Mouse (Mus musculus) heart, embryonic 12.5 days (tissue): ENCODE results near the gene Mrm2. TPM values are rescaled to one million over a fixed set of nuclear protein-coding genes. Genes with fewer than 3 reads are reported as not detected.

Experiments
- ATAC-seq: fragments of 200-750 bp; cut with Nextera tagmentation; 2 replicates; pipeline ENCODE4 v1.8.0; 2017; ENCODE audit warnings: moderate TSS enrichment, moderate library complexity; ENCODE audit not compliant: insufficient number of reproducible peaks, low FRiP score
- H3K27ac ChIP-seq: fragments of 300-500 bp; sonication (generic); 2 replicates; pipeline ENCODE4 v1.5.1; 2016; ENCODE audit warnings: mild to moderate bottlenecking, moderate library complexity; ENCODE audit not compliant: poor library complexity, severe bottlenecking
- H3K27me3 ChIP-seq: fragments of 300-500 bp; sonication (generic); replicated peaks from 2 replicates; pipeline ENCODE4 v1.6.1; 2016; ENCODE audit warnings: mild to moderate bottlenecking, moderate library complexity
- H3K36me3 ChIP-seq: fragments of 300-500 bp; sonication (generic); 2 replicates; pipeline ENCODE4 v1.6.1; 2016; ENCODE audit warnings: mild to moderate bottlenecking, moderate library complexity
- H3K4me1 ChIP-seq: fragments of 300-500 bp; sonication (generic); replicated peaks from 2 replicates; pipeline ENCODE4 v1.6.1; 2016; ENCODE audit warnings: mild to moderate bottlenecking
- H3K4me2 ChIP-seq: fragments of 300-500 bp; sonication (generic); 2 replicates; pipeline ENCODE4 v1.6.1; 2016; ENCODE audit warnings: mild to moderate bottlenecking, moderate library complexity
- H3K4me3 ChIP-seq: fragments of 300-500 bp; sonication (generic); 2 replicates; pipeline ENCODE4 v1.5.1; 2016; ENCODE audit warnings: mild to moderate bottlenecking
- H3K9ac ChIP-seq: fragments of 300-500 bp; sonication (generic); 2 replicates; pipeline ENCODE4 v1.6.1; 2016; ENCODE audit warnings: mild to moderate bottlenecking, moderate library complexity
- H3K9me3 ChIP-seq: fragments of 300-500 bp; sonication (generic); replicated peaks from 2 replicates; pipeline ENCODE4 v1.6.1; 2016; ENCODE audit warnings: mild to moderate bottlenecking, moderate library complexity
- WGBS: fragments of 180-500 bp; shearing (Covaris S2); methylation state at CpG from one replicate; pipeline ENCODE4 v1.1.7; 2016; 5-methylcytosine and 5-hydroxymethylcytosine counted together
- polyA plus RNA-seq: library from polyadenylated mRNA; unstranded; fragments of >200 nt; fragmentation: Nextera tagmentation; extraction: Ambion mirVana; gene quantifications from 2 replicates; pipeline ENCODE4 v1.2.1, GENCODE M21; 2016

The Mrm2 gene
- polyA plus RNA-seq, result 12.8 and 15.2 TPM in 2 replicates

- ATAC-seq, result peak; percentile 83
- Histone ChIP-seq H3K9me3 (no peaks in the 10 kb centered on the region), H3K36me3 (peaks cover 33% of the 10 kb centered on the region), H3K4me3 (peak within 1 kb of the TSS; percentile 79), H3K27me3 (no peaks in the 10 kb centered on the region), H3K27ac (peak within 1 kb of the TSS; percentile 89), H3K9ac (peak within 1 kb of the TSS; percentile 86), H3K4me1 (peaks cover 15% of the 10 kb centered on the region), H3K4me2 (peak within 1 kb of the TSS; percentile 93)
- WGBS, result 2% methylated on average over 39 of the region's 39 CpGs
These were observed at the start of gene Mrm2 for GRCm38 (mm10) chr5:140331615-140332512. Gene Mrm2 (minus strand): TSS chr5:140331898.

GRCm38 (mm10) chr5:140381156-140381555 lies 49.5 kb upstream of the Mrm2 start:
- peaks cover 39% of the 10 kb centered on the region for H3K4me1 ChIP-seq
- no peak overlapping the region for H3K9ac ChIP-seq
- no peaks in the 10 kb centered on the region for H3K36me3 ChIP-seq
- ATAC-seq, result no peak
- WGBS, result 83% methylated on average over 7 of the region's 7 CpGs
- H3K9me3 ChIP-seq, result no peaks in the 10 kb centered on the region
- H3K4me2 ChIP-seq, result no peak overlapping the region
- no peaks in the 10 kb centered on the region for H3K27me3 ChIP-seq
- H3K4me3 ChIP-seq, result no peak overlapping the region
- no peak overlapping the region for H3K27ac ChIP-seq

- H3K27ac ChIP-seq, result no peak overlapping the region
- ATAC-seq, result no peak
- H3K9ac ChIP-seq, result no peak overlapping the region
- WGBS, result 68% methylated on average over 6 of the region's 6 CpGs
- no peaks in the 10 kb centered on the region for H3K36me3 ChIP-seq
- H3K4me2 ChIP-seq, result no peak overlapping the region
- peaks cover 39% of the 10 kb centered on the region for H3K4me1 ChIP-seq
- no peaks in the 10 kb centered on the region for H3K9me3 ChIP-seq
- no peaks in the 10 kb centered on the region for H3K27me3 ChIP-seq
- no peak overlapping the region for H3K4me3 ChIP-seq
These were observed 47.6 kb upstream of the Mrm2 start for GRCm38 (mm10) chr5:140379299-140379698.

GRCm38 (mm10) chr5:140378121-140378853 lies 46.6 kb upstream of the Mrm2 start:
- ATAC-seq, result no peak
- Histone ChIP-seq H3K27me3 (no peaks in the 10 kb centered on the region), H3K27ac (no peak overlapping the region), H3K9ac (no peak overlapping the region), H3K4me1 (peaks cover 38% of the 10 kb centered on the region), H3K9me3 (no peaks in the 10 kb centered on the region), H3K4me3 (no peak overlapping the region), H3K4me2 (no peak overlapping the region), H3K36me3 (no peaks in the 10 kb centered on the region)
- 89% methylated on average over 6 of the region's 6 CpGs for WGBS

- no peak overlapping the region for H3K9ac ChIP-seq
- no peak overlapping the region for H3K4me3 ChIP-seq
- no peak overlapping the region for H3K4me2 ChIP-seq
- no peak for ATAC-seq
- peaks cover 40% of the 10 kb centered on the region for H3K4me1 ChIP-seq
- H3K9me3 ChIP-seq, result no peaks in the 10 kb centered on the region
- 86% methylated on average over 4 of the region's 4 CpGs for WGBS
- H3K27ac ChIP-seq, result no peak overlapping the region
- H3K36me3 ChIP-seq, result no peaks in the 10 kb centered on the region
- no peaks in the 10 kb centered on the region for H3K27me3 ChIP-seq
These were observed 43.6 kb upstream of the Mrm2 start for GRCm38 (mm10) chr5:140375249-140375829.

- Histone ChIP-seq H3K27me3 (no peaks in the 10 kb centered on the region), H3K4me1 (peaks cover 40% of the 10 kb centered on the region), H3K36me3 (no peaks in the 10 kb centered on the region), H3K27ac (no peak overlapping the region), H3K9ac (no peak overlapping the region), H3K4me3 (no peak overlapping the region), H3K9me3 (no peaks in the 10 kb centered on the region), H3K4me2 (no peak overlapping the region)
- no peak for ATAC-seq
- 28% methylated on average over 3 of the region's 3 CpGs for WGBS
These were observed 42.5 kb upstream of the Mrm2 start for GRCm38 (mm10) chr5:140374226-140374625.

GRCm38 (mm10) chr5:140373711-140374110 lies 42.0 kb upstream of the Mrm2 start:
- H3K9me3 ChIP-seq, result no peaks in the 10 kb centered on the region
- H3K27me3 ChIP-seq, result no peaks in the 10 kb centered on the region
- H3K36me3 ChIP-seq, result no peaks in the 10 kb centered on the region
- H3K4me1 ChIP-seq, result peaks cover 37% of the 10 kb centered on the region
- ATAC-seq, result no peak
- H3K4me3 ChIP-seq, result no peak overlapping the region
- 54% methylated on average over 2 of the region's 2 CpGs for WGBS
- H3K27ac ChIP-seq, result no peak overlapping the region
- no peak overlapping the region for H3K9ac ChIP-seq
- H3K4me2 ChIP-seq, result no peak overlapping the region

- 94% methylated on average over 3 of the region's 3 CpGs for WGBS
- Histone ChIP-seq H3K9me3 (no peaks in the 10 kb centered on the region), H3K27me3 (no peaks in the 10 kb centered on the region), H3K36me3 (no peaks in the 10 kb centered on the region), H3K9ac (no peak overlapping the region), H3K27ac (no peak overlapping the region), H3K4me1 (peaks cover 30% of the 10 kb centered on the region), H3K4me2 (no peak overlapping the region), H3K4me3 (no peak overlapping the region)
- ATAC-seq, result no peak
These were observed 40.0 kb upstream of the Mrm2 start for GRCm38 (mm10) chr5:140371671-140372070.

GRCm38 (mm10) chr5:140370446-140371254 lies 39.0 kb upstream of the Mrm2 start:
- H3K4me3 ChIP-seq, result no peak overlapping the region
- H3K9ac ChIP-seq, result no peak overlapping the region
- no peaks in the 10 kb centered on the region for H3K9me3 ChIP-seq
- peaks cover 30% of the 10 kb centered on the region for H3K4me1 ChIP-seq
- ATAC-seq, result peak; percentile 74; the same call in 1 of the 2 replicates
- H3K4me2 ChIP-seq, result no peak overlapping the region
- H3K27ac ChIP-seq, result peak overlapping the region; percentile 61
- H3K36me3 ChIP-seq, result no peaks in the 10 kb centered on the region
- WGBS, result 44% methylated on average over 6 of the region's 6 CpGs
- H3K27me3 ChIP-seq, result no peaks in the 10 kb centered on the region

- Histone ChIP-seq H3K9ac (no peak overlapping the region), H3K4me3 (no peak overlapping the region), H3K4me2 (no peak overlapping the region), H3K36me3 (no peaks in the 10 kb centered on the region; the same call in 1 of the 2 replicates), H3K27ac (no peak overlapping the region), H3K9me3 (no peaks in the 10 kb centered on the region), H3K27me3 (no peaks in the 10 kb centered on the region), H3K4me1 (peaks cover 30% of the 10 kb centered on the region)
- WGBS, result 72% methylated on average over 2 of the region's 2 CpGs
- no peak for ATAC-seq
These were observed 37.8 kb upstream of the Mrm2 start for GRCm38 (mm10) chr5:140369466-140369865.
